Mouse (Mus musculus): ENCODE measurements around the gene Gm29106.

GRCm38 (mm10) chr1:118228540-118228939 is 52.2 kb downstream of the Gm29106 start:
- TF ChIP-seq CTCF (IDR thresholded peaks at IDR 0.05; ENCODE audit: low read depth) (no peak), EP300 (IDR thresholded peaks at IDR 0.05; ENCODE audit: low read depth) (no peak)
